Mouse (Mus musculus): ENCODE data around the gene Bcl11b.

Bcl11b gene

DNA sequence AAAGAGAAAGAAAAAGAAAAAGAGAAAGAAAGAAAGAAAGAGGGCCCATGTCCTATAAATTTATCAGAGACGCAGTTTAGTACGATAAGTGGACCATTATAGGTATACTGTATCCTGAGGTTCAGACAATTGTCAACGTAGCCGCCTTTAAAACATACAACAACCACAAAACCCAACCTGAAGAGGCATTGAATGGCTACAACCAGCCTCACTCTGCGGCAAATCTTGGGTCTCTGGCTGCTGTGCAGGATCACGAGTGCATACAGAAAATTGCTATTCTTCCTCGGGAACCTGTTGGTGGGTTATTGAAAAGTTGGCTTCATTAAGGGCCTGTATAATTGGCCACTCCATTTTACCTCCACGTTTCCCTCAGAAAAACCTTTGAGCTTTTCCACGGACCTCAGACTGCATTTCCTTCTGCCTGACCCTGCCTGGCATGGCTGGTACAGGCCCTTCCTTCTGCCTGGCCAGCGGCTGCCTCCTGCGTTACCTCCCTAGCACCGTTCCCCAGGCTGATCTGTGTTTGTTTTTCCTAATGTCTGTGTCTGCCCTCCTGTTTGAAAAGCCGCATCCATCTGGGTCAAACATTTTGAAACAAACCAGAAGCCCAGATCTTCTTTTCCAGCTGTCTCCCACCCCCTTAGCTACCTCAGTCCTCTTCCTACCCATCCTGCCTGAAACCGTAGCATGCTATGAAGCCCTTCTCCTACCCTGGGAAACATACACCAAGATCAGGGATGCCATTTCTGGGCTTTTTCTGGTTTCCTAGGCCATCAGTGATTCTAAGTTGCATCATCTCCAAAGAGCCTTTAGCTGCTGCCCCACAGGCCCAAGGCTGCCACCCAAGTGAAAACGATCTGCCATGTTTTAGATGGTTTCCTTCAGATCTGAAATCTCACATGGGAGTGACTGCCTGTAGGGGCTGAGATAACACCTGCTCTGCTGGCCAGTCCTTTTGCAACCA lies 3.4 kb downstream of the Bcl11b start:
- in situ Hi-C loops (cut with MboI, MseI): loop anchor here (5.0 to 25.0 kb wide), 5 partner anchors 78 to 1055 kb away; no protein-coding TSS in a partner anchor

DNA sequence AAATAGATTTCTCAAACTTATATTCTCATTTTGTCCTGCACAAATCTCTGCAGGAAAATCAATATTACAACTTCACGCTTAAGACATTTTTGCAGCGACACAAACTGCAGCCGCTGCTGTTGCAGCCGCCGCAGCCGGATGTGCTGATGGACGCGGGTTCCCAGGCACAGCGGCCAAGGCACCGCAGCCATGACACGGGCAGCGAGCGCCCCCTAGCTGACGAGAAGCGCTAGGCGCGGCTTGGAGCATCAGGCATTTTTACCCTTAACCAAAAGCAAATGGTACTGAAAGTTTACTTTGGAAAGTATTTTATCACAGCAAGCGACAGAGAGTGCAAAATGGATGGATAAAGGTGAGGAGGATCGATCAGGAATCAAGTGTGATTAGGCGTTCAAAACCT lies 4.7 kb downstream of the Bcl11b start:
- in situ Hi-C loops (cut with MboI, MseI): loop anchor here (5.0 to 25.0 kb wide), 4 partner anchors 76 to 1054 kb away; no protein-coding TSS in a partner anchor

DNA sequence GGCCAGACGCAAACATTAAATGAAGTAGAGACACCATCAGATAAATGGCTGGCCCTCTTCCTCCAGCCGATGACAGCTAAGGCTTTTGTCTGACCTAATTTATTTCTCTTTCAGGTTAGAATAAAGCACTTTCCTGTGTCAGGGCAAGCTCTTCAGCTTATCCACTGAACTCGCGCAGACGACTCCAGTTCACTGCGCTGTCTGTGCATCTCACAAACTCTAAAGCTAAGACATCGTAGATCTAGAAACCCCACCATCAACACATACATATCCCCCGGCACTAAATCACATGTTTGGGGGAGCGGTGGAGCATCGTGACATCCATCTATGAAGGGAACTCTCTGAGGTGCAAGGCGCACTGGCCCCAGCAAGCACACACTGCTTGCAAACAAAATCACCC lies 5.5 kb downstream of the Bcl11b start:
- in situ Hi-C loops (cut with MboI, MseI): loop anchor here (5.0 to 25.0 kb wide), 4 partner anchors 76 to 1053 kb away; no protein-coding TSS in a partner anchor

DNA sequence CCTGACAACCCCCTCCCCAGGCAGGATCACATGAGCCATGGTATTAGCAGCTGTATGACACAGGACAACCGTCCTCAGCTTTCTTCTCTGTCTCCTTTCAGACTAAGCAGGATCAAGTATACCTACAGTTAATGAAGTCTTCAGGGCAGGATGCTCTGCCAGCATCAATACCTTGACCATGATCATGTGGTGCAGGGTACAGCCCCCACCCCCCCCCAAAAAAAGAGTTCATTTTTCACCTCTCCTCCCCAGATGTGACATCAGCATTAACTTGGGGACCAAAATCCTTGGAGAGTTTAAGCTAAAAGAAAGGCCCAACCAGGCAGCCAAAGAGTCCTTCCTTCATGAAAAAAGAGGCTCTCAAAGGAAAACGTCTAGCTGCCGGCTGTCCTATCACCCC lies 6.2 kb downstream of the Bcl11b start:
- in situ Hi-C loops (cut with MboI, MseI): loop anchor here (5.0 to 25.0 kb wide), 4 partner anchors 75 to 1052 kb away; no protein-coding TSS in a partner anchor

DNA sequence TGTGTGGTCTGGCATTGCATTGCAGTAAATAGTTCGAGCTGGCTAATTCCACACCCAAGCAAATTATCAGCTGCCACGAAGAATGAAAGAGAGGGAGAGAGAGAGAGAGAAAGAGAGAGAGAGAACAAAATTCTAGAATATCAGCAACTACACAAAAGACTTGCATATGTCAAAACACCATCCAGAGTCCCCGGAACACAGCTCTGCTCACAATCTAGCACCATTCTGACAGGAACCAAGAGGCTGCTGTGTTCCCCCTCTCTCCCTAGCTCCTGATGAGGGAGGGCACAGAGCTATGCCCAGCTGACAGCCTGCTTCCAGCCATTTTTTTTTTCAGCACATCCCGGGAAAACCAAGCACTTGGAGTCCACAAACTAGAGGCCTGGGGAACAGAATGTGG lies 6.6 kb downstream of the Bcl11b start:
- in situ Hi-C loops (cut with MboI, MseI): loop anchor here (5.0 to 25.0 kb wide), 4 partner anchors 74 to 1052 kb away; no protein-coding TSS in a partner anchor

DNA sequence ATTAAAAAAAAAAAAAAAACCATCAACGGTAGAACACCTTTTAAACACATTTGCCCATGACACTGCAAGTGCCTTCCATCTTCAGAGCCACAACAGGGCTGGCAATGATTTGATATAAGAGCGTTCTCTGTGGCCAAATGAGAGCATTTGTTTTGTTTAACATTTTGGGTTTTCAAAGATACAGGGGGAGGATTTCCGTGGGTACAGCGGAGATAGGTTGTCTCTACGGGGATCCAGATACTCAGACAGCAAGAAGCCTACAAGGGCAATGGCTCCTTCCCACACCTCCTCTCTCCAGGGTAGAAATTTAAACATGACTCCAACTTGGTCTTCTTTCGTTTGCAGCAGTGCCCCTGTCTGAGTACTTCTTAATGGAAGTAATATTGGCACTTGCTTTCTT lies 7.2 kb downstream of the Bcl11b start:
- in situ Hi-C loops (cut with MboI, MseI): loop anchor here (5.0 to 25.0 kb wide), 4 partner anchors 74 to 1051 kb away; no protein-coding TSS in a partner anchor

DNA sequence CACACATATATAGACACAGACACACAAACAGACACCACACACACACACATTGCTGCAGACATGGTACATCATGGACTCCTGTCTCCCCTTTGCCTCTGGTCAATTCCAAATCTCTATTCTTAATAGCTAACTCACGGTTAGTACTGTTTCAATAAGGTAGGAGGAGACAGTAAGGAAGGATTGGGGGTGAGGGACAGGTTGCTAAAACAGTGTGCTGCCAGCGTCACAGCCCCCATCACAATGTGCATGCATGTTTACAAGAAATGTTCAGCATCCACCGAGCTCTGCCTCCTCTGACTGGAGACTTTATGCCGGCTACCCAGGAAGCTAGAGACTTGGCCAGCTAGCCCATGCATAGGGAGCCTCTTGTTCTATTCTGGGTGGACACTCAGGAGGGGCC lies 9.0 kb downstream of the Bcl11b start:
- in situ Hi-C loops (cut with MboI, MseI): loop anchor here (5.0 to 25.0 kb wide), 6 partner anchors 52 to 1050 kb away; no protein-coding TSS in a partner anchor

DNA sequence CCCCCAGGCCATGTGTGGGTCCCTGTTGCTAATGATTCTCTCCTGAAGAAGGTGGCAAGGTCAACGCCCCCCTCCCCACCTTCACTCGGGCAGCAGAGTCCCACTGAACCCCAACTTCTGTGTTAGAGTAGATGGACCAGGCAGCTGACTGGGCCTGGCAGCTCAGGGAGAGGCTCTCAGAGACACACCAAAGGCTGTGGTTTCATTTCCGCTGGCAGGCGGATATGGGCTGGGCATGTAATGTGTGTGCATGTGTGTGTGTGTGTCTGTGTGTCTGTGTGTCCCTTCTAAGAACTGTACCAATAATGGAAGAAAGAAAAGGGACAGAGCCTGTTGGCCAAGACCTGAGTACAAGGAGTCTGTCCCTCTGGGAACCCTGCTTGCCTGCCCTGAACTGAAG lies 10.4 kb downstream of the Bcl11b start:
- in situ Hi-C loops (cut with MboI, MseI): loop anchor here (5.0 to 25.0 kb wide), 6 partner anchors 51 to 1048 kb away; no protein-coding TSS in a partner anchor

DNA sequence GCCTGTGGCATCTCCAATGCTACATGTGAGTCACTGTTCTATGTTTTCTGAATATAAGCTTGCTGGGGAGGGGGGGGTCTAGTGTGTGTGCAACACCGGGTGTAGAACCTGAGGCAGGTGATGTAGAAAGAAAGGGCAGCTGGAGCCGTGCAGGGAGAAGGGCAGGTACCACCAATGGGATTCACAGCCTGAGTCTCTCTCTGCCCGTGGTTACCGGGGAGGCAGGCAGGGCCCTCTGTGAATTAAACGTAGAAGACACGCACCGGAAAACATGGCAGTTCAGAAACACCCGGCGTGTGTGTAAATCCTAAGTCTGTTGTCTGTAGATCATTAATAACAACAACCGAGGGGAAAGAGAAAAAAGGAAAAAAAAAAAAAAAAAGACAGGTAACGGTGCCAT lies 12.2 kb downstream of the Bcl11b start:
- in situ Hi-C loops (cut with MboI, MseI): loop anchor here (5.0 to 25.0 kb wide), 6 partner anchors 49 to 1046 kb away; no protein-coding TSS in a partner anchor

DNA sequence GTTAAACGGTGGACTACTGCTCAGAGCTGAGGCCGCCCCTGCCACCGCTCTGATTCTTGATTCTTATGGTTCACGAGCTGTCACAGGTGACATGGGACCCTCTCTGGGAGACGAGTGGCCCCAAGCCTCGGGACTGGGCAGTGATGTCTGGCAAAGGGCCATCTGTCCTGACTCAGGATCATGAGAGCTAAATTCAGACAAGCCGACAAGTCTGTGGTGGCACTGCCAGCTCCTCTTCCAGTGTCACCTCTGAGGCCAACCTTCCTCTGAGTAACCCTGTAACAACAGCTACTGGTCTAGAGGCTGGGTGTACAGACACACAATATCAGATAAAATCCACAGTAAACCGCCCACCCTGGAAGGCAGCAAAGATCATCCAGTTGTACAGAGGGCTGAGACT lies 20.2 kb downstream of the Bcl11b start:
- in situ Hi-C loops (cut with MboI, MseI): loop anchor here in 1 of 2 experiments (25.0 kb wide), 1 partner anchor 654 kb away; no protein-coding TSS in a partner anchor

DNA sequence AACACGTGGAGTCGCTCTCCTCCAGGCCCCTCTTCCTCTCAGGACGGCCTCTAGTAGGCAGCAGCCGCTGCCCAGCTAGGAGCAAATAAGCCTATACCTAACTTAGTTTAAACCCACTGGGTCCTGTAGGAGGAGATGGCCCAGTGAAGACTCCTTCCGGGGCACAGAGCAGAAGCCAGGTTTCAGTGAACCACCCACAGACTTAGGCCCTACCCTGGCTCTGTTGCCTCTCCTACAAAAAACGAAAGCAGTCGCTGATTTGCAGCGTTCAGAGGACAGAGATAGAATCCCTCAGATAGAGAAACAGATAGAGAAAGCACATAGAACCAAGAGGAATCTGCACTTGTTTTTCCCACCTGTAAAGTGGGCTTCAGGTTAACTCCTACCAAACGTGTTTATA lies 21.1 kb downstream of the Bcl11b start:
- in situ Hi-C loops (cut with MboI, MseI): loop anchor here in 1 of 2 experiments (25.0 kb wide), 1 partner anchor 655 kb away; no protein-coding TSS in a partner anchor

DNA sequence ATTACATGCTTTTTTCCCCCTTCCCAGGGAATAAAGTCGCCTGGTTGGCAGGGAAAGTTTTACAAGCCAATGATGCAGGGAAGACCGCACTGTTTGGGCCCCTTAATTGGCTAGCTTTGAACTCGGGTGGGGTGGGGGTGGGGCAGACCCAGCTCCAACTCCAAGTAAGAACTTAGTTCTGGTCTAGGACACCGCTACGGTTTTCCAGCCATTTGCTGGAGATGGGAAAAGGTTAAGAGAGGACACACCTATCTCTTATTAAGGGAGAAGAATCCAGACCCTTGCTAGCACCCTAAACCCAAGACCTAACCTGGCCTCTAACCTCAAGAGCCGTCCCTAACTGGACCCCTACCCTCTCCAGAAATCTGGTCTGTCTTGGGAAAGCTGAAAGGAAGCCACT lies 22.2 kb downstream of the Bcl11b start:
- in situ Hi-C loops (cut with MboI, MseI): loop anchor here in 1 of 2 experiments (25.0 kb wide), 1 partner anchor 656 kb away; no protein-coding TSS in a partner anchor

DNA sequence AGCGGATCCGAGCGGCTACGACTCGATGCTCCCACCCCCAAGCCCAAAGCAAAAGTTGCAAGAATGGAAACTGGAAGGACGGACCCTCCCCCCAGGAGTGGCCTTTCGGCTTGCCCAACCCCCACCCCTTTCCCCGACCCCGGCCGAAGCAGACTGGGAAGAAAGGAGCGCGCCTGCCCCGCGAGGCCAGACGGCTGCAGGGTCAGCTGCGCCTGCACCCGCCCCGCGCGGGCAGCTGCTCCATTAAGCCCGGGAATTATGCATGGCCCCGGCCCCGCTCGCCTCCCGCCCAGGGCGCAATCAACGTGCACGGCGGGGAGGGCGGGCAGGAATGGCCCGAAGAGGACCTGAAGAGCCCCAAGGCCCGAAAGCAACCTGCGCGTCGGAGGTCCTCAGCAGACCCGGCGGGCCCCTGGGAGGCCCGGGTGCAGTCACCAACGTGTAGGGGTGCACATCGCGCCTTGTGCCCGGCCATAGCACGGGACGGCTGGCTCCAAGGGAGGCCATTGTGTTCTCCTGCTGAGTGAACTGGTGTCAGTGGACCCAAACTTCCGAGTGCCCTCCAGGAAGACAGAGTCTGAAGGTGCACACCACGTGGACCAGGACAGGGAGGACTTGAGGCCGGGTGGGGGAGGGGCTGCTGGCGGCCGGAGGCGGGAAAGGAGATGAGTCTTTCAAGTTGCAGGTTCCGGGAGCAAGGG lies 23.0 kb downstream of the Bcl11b start:
- in situ Hi-C loops (cut with MboI, MseI): loop anchor here in 1 of 2 experiments (25.0 kb wide), 1 partner anchor 657 kb away; no protein-coding TSS in a partner anchor

DNA sequence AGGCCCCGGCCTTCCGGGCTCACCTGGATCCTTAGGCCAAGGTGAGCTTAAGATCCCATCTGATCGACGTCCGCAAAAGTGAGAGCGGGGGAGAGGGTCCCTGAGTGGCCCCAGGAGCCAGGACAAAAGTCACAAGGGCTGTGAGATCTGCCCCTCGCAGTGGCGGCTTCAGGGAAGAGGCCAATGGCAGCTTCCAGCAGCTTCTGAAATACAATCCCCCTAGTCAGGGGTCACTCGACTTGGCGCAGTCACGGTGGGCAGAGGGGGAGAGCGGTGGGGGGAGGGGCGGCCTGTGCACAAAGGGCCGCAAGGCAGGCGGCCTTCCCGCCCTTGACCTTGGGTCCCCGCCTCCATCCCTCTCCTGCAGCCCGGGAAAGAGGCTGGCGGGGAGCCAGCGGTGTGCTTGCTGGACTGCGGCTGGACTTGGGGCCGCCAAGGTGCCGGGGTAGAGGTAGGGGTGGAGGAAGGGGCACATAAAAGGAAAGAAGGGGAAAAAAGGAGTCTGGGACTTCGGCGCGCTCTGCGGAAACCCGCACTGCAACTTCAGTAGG lies 23.6 kb downstream of the Bcl11b start:
- in situ Hi-C loops (cut with MboI, MseI): loop anchor here (10.0 to 25.0 kb wide), 2 partner anchors 658 to 835 kb away; no protein-coding TSS in a partner anchor

DNA sequence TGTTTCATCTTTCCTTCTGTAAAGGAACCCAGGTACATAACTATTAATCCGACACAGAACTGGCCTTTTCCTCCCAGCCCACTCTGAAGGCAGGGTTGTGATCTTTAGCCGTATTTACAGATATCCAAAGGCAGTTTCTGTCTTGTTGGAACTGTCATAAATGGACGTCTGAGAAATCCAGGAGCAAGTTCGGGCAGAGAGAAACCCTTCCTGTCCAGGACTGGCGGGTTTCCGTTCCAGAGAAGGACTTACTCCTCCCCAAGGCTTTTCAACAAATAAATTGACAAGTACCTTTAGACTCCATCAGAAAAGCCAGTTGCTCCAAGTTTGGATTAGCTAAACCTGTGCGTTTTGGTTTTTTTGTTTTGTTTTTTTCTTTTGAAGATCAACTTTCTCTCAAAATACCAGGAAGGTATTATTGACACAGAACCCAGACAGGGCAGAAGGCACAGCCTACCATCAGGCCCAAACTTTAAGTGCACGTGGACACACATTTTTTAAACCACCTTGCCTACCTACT lies 24.6 kb downstream of the Bcl11b start:
- in situ Hi-C loops (cut with MboI, MseI): loop anchor here (10.0 to 25.0 kb wide), 2 partner anchors 659 to 834 kb away; no protein-coding TSS in a partner anchor

DNA sequence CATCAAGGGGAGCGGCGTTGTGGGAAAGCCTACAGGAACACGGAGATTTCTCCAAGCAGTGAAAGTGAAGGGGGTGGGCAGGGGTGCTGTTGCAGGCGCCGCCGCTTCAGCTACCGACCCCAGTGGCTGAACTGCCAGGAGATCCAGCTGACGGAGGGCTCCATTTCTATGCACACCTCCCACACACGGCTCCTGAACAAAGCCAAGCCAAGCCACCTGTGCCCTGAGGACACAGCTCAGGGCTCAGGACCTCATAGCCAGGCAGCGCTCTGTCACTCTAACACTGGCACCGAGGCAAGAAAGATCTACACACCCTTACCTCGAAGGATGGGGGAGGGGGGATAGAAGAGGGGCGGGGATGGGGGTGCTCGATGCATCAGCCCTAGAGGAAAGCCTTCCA lies 25.3 kb downstream of the Bcl11b start:
- in situ Hi-C loops (cut with MboI, MseI): loop anchor here (10.0 to 25.0 kb wide), 2 partner anchors 659 to 833 kb away; no protein-coding TSS in a partner anchor

DNA sequence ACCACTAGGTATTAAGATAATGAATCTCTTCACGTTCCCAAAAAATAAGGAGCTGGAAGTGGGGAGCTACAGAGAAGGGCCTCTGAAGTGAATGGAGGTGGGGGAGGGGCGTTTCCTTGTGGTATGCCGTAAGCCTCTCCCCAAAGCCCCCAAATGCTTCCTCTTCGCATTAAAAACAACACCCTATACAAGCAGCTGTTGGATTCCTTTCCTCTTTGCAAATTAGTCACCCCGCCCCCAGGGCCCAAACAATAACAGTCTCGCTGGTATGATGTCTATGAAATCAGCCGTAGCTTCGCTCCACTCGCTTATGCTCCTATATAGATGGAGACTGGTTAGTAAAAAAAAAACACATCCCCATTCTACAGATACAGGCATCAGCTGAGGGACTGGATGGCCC lies 25.9 kb downstream of the Bcl11b start:
- in situ Hi-C loops (cut with MboI, MseI): loop anchor here (10.0 to 25.0 kb wide), 2 partner anchors 660 to 833 kb away; no protein-coding TSS in a partner anchor

DNA sequence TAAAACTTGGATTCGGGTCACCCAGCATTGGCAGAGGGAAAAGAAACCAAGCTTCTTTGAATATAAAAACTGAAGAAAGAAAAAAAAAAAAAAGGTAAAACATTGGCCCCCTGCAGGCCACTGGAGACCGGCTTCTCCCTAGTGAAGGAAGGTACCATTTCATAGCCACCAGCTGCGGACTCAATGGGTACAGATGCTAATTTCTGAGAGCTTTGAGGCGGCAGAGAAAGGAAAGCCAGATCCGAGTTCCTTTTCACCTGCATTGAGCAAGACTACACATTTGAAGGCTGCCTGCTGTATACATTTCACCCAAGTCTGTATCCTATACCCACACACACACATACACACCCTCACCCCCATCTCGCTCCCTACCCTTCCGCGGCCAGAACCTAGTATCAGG lies 26.3 kb downstream of the Bcl11b start:
- in situ Hi-C loops (cut with MboI, MseI): loop anchor here (10.0 to 25.0 kb wide), 2 partner anchors 660 to 832 kb away; no protein-coding TSS in a partner anchor

DNA sequence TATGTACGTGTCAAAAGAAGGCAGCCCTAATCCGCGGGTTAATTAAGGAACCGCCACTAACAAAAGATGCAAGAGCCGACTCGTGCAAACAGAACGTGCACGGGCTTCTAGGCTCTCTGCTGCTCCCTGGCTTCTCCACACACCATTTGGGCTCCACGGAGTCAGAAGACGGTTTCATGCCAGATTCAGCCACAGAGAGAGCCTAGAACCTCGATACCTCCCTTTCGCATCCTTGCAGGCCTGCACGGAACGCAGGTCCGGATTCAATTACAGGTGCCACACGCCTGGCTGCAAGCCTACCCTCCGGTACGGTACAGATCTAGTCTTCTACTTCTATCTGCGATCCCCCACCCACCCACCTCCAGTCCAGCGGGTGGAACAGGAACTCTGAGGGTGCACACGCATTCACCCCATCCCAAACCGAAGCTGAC lies 26.8 kb downstream of the Bcl11b start:
- in situ Hi-C loops (cut with MboI, MseI): loop anchor here (10.0 to 25.0 kb wide), 2 partner anchors 661 to 832 kb away; no protein-coding TSS in a partner anchor

DNA sequence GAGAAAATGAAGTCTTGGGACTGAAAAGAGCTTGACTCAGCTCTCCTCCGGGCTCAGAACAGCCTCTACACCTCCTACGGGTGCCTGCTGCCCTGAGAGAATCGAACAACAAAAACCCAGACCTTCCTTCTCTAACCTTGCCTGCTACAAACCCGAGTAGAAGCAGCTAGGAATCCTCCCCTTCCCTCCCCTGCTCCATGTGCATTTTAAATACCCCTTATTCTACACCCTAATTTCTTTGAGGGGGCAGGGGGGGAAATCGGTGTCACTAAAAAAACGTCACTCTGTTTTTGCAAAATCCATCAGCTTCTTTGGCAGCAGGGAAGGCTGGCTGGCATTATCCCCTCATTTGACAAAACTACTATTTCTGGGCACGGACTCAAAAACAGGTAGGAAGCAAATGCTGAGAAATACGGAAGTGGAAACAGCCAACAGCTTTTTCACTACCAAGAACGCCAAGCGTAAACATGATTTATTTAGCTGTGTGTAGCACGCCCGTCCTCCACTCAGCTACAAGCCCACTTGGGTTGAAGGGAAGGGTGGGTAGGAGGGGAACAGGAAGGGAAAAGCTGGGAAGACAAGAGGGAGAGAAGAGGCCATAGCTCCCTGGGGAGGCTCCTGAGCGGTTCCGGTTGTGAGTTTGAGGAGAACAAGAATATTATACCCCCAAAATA lies 27.4 kb downstream of the Bcl11b start:
- in situ Hi-C loops (cut with MboI, MseI): loop anchor here (10.0 to 25.0 kb wide), 2 partner anchors 661 to 831 kb away; no protein-coding TSS in a partner anchor

Measured in T-helper 17 cell (primary cell).